Mouse (Mus musculus) heart, postnatal 0 days (tissue): ENCODE measurements around the gene Cpt1c.

ENCODE experiments used
- CTCF ChIP-seq: IDR thresholded peaks from 2 replicates; pipeline ENCODE4 v1.5.1; 2016; ENCODE audit warnings: antibody characterized with exemption, control low read depth, low read depth
- EP300 ChIP-seq: IDR thresholded peaks from 2 replicates; pipeline ENCODE4 v1.6.1; 2016; ENCODE audit warnings: antibody characterized with exemption, low read depth

DNA sequence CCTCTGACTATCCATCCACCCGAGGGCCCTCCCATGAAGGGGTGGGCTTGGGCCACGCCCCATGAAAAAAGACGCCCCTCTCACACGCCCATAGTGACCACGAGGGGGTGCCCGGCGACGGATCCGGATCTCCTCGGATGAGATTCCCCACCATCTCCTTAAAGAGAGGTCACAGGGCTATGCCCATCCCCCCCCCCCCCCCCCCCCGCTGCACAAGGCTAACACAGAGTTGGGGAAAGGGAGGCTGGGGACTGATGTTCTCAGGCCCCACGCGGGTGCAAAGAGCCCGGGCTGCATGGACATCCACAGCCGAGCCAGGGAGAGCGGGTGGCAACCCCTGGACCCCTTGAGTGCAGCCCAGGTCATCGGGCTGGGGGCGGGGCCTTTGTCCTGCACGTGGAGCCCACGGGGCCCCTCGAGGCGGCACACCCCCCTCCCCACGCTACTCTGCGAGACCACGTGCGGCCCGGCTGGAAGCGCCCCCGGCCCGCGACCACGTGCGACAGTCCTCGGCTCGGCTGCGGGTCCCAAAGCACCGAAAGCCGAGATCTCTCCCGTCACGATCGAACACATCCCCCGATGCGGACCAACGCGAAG, 11.0 kb upstream of the Cpt1c start:
- TF ChIP-seq EP300 (no peak; the same call in 1 of the 2 replicates), CTCF (peak; percentile 37)
